Mouse (Mus musculus) erythroblast, embryonic 14.5 days (primary cell): ENCODE measurements around the gene Cers5. TPM values are rescaled to one million over a fixed set of nuclear protein-coding genes. Genes with fewer than 3 reads are reported as not detected.
"Not testable (repeated sequence)": the region's sequence is repeated elsewhere in the genome, so short reads cannot be mapped to it uniquely, and the experiment has no call there.

Source experiments
- H3K27me3 ChIP-seq: 2 replicates; pipeline ENCODE4 v1.6.1; 2012; ENCODE audit warnings: inconsistent platforms; ENCODE audit not compliant: control insufficient read depth
- H3K36me3 ChIP-seq: 2 replicates; pipeline ENCODE4 v1.6.1; 2012; ENCODE audit warnings: mild to moderate bottlenecking, inconsistent platforms; ENCODE audit not compliant: control insufficient read depth
- H3K4me1 ChIP-seq: 2 replicates; pipeline ENCODE4 v1.6.1; 2012; ENCODE audit warnings: inconsistent platforms; ENCODE audit not compliant: control insufficient read depth
- H3K4me3 ChIP-seq: replicated peaks from 2 replicates; pipeline ENCODE3; 2012; ENCODE audit warnings: moderate library complexity, mild to moderate bottlenecking, inconsistent platforms
- H3K9me3 ChIP-seq: 2 replicates; pipeline ENCODE4 v1.6.1; 2012; ENCODE audit warnings: low read length, inconsistent platforms, mixed read lengths; ENCODE audit not compliant: control insufficient read depth
- GATA1 ChIP-seq: IDR thresholded peaks from 2 replicates; pipeline ENCODE4 v1.6.1; 2012; ENCODE audit warnings: low read length, inconsistent platforms, mixed read lengths
- TAL1 ChIP-seq: IDR thresholded peaks from 3 replicates; pipeline ENCODE4 v1.6.1; 2012; ENCODE audit warnings: low read length, inconsistent platforms, mixed read lengths
- polyA plus RNA-seq: library from polyadenylated mRNA; stranded (reverse); fragments of >175 nt; gene quantifications from 2 replicates; pipeline ENCODE4 v1.2.3, GENCODE M21; 2012

The Cers5 gene
- polyA plus RNA-seq = 0.04 TPM in 1 of 2 replicates, not detected in the other

GRCm38 (mm10) chr15:99772881-99772924, at the start of gene Cers5:
TSS of gene Cers5 (minus strand) at chr15:99772885.
- Histone ChIP-seq H3K4me1 (peaks cover 17% of the 10 kb centered on the region), H3K27me3 (peaks cover 13% of the 10 kb centered on the region), H3K4me3 (peak within 1 kb of the TSS; percentile 68)
- H3K36me3 ChIP-seq, H3K9me3 ChIP-seq: not testable (repeated sequence)

- Histone ChIP-seq H3K36me3 (no peaks in the 10 kb centered on the region), H3K9me3 (no peaks in the 10 kb centered on the region; the same call in 1 of the 2 replicates), H3K4me1 (no peaks in the 10 kb centered on the region), H3K27me3 (no peaks in the 10 kb centered on the region), H3K4me3 (peak overlapping the region; percentile 1)
- TF ChIP-seq GATA1 = no peak
Observed at GRCm38 (mm10) chr15:99819621-99820279, 47.1 kb upstream of the Cers5 start.

- Histone ChIP-seq H3K9me3 (no peaks in the 10 kb centered on the region; the same call in 1 of the 2 replicates), H3K4me3 (no peak overlapping the region), H3K36me3 (no peaks in the 10 kb centered on the region), H3K27me3 (no peaks in the 10 kb centered on the region), H3K4me1 (no peaks in the 10 kb centered on the region)
- TF ChIP-seq TAL1 (no peak), GATA1 (no peak)
Observed at GRCm38 (mm10) chr15:99819109-99819440, 46.4 kb upstream of the Cers5 start.

GRCm38 (mm10) chr15:99818321-99819108, 45.8 kb upstream of the Cers5 start:
- TF ChIP-seq TAL1 = no peak
- no peak for TF ChIP-seq GATA1
- Histone ChIP-seq H3K36me3 (no peaks in the 10 kb centered on the region; the same call in 1 of the 2 replicates), H3K4me1 (no peaks in the 10 kb centered on the region), H3K9me3 (no peaks in the 10 kb centered on the region; the same call in 1 of the 2 replicates), H3K4me3 (no peak overlapping the region), H3K27me3 (no peaks in the 10 kb centered on the region)

GRCm38 (mm10) chr15:99817343-99818235, 44.9 kb upstream of the Cers5 start:
- H3K4me3 ChIP-seq = no peak overlapping the region

GRCm38 (mm10) chr15:99815999-99816398, 43.3 kb upstream of the Cers5 start:
- Histone ChIP-seq H3K36me3 (no peaks in the 10 kb centered on the region; the same call in 1 of the 2 replicates), H3K4me1 (no peaks in the 10 kb centered on the region), H3K27me3 (no peaks in the 10 kb centered on the region), H3K4me3 (no peak overlapping the region), H3K9me3 (no peaks in the 10 kb centered on the region; the same call in 1 of the 2 replicates)
- TF ChIP-seq TAL1 = no peak
- no peak for TF ChIP-seq GATA1

More at GRCm38 (mm10) chr15:99817343-99818235, 44.9 kb upstream of the Cers5 start:
- Histone ChIP-seq H3K9me3 (no peaks in the 10 kb centered on the region; the same call in 1 of the 2 replicates), H3K36me3 (no peaks in the 10 kb centered on the region; the same call in 1 of the 2 replicates), H3K27me3 (no peaks in the 10 kb centered on the region), H3K4me1 (no peaks in the 10 kb centered on the region)
- TF ChIP-seq GATA1 (no peak), TAL1 (no peak)

- Histone ChIP-seq H3K27me3 (no peaks in the 10 kb centered on the region), H3K4me3 (no peak overlapping the region), H3K4me1 (no peaks in the 10 kb centered on the region), H3K9me3 (no peaks in the 10 kb centered on the region; the same call in 1 of the 2 replicates), H3K36me3 (no peaks in the 10 kb centered on the region; the same call in 1 of the 2 replicates)
- TF ChIP-seq TAL1 (no peak), GATA1 (no peak)
Observed at GRCm38 (mm10) chr15:99814554-99815260, 42.0 kb upstream of the Cers5 start.

- Histone ChIP-seq H3K9me3 (no peaks in the 10 kb centered on the region; the same call in 1 of the 2 replicates), H3K27me3 (no peaks in the 10 kb centered on the region), H3K4me3 (no peak overlapping the region), H3K36me3 (no peaks in the 10 kb centered on the region; the same call in 1 of the 2 replicates), H3K4me1 (no peaks in the 10 kb centered on the region)
- TF ChIP-seq TAL1 (no peak), GATA1 (no peak)
Observed at GRCm38 (mm10) chr15:99813639-99814038, 41.0 kb upstream of the Cers5 start.
